Mouse (Mus musculus) forebrain, embryonic 13.5 days (tissue): ENCODE data around the gene Atg10. TPM values are rescaled to one million over a fixed set of nuclear protein-coding genes. Genes with fewer than 3 reads are reported as not detected.

Source experiments
- ATAC-seq: fragments of 200-750 bp; cut with Nextera tagmentation; 2 replicates; pipeline ENCODE4 v1.8.0; 2017
- H3K27ac ChIP-seq: fragments of 300-500 bp; sonication (generic); 2 replicates; pipeline ENCODE4 v1.5.1; 2015; ENCODE audit warnings: inconsistent platforms, mild to moderate bottlenecking, moderate library complexity
- H3K27me3 ChIP-seq: fragments of 300-500 bp; sonication (generic); 2 replicates; pipeline ENCODE4 v1.6.1; 2015; ENCODE audit warnings: mild to moderate bottlenecking, inconsistent platforms
- H3K36me3 ChIP-seq: fragments of 300-500 bp; sonication (generic); 2 replicates; pipeline ENCODE4 v1.6.1; 2015; ENCODE audit warnings: mild to moderate bottlenecking, inconsistent platforms; ENCODE audit not compliant: poor library complexity, severe bottlenecking
- H3K4me1 ChIP-seq: fragments of 300-500 bp; sonication (generic); 2 replicates; pipeline ENCODE4 v1.6.1; 2015; ENCODE audit warnings: inconsistent platforms
- H3K4me2 ChIP-seq: fragments of 300-500 bp; sonication (generic); 2 replicates; pipeline ENCODE4 v1.6.1; 2015; ENCODE audit warnings: inconsistent platforms, mild to moderate bottlenecking, moderate library complexity
- H3K4me3 ChIP-seq: fragments of 300-500 bp; sonication (generic); 2 replicates; pipeline ENCODE4 v1.5.1; 2015; ENCODE audit warnings: mild to moderate bottlenecking, inconsistent platforms
- H3K9ac ChIP-seq: fragments of 300-500 bp; sonication (generic); 2 replicates; pipeline ENCODE4 v1.6.1; 2015; ENCODE audit warnings: mild to moderate bottlenecking, inconsistent platforms
- H3K9me3 ChIP-seq: fragments of 300-500 bp; sonication (generic); replicated peaks from 2 replicates; pipeline ENCODE4 v1.6.1; 2016; ENCODE audit warnings: inconsistent platforms
- WGBS: fragments of 180-500 bp; shearing (Covaris S2); methylation state at CpG from one replicate; pipeline ENCODE4 v1.1.7; 2015; 5-methylcytosine and 5-hydroxymethylcytosine counted together
- polyA plus RNA-seq: library from polyadenylated mRNA; unstranded; fragments of >200 nt; fragmentation: Nextera tagmentation; extraction: Ambion mirVana; gene quantifications from 2 replicates; pipeline ENCODE4 v1.2.1, GENCODE M21; 2015

Atg10 gene
- polyA plus RNA-seq, 1 experiment from 2014 or later, result 16.0 TPM

DNA sequence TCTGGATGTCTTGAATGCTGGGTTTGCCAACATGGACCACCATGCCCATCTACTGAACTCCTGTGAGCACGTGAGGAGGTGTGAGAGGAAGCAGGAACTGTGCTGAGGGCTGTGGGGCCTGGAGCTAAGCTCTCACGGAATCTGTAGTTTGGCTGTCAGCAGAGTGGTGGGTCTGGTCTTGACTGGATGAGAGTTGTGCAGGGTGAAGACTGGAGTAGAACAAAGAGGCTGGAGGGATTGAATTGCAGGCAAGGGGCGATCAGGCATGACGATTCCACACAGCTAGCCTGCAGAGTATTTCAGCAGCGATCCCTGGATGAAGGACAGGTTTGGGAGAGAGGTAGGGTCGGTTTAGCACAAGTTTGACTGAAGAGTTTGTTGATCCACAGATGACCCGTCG is 10.8 kb downstream of the Atg10 start:
- no peaks in the 10 kb centered on the region for H3K9me3 ChIP-seq
- H3K9ac ChIP-seq, result no peak overlapping the region
- H3K27me3 ChIP-seq, result no peaks in the 10 kb centered on the region
- H3K4me2 ChIP-seq, result no peak overlapping the region
- WGBS, result 74% methylated on average over 8 of the region's 8 CpGs
- no peak for ATAC-seq
- peaks cover 5% of the 10 kb centered on the region; the same call in 1 of the 2 replicates for H3K36me3 ChIP-seq
- no peak overlapping the region for H3K4me3 ChIP-seq
- H3K4me1 ChIP-seq, result no peaks in the 10 kb centered on the region
- no peak overlapping the region for H3K27ac ChIP-seq

DNA sequence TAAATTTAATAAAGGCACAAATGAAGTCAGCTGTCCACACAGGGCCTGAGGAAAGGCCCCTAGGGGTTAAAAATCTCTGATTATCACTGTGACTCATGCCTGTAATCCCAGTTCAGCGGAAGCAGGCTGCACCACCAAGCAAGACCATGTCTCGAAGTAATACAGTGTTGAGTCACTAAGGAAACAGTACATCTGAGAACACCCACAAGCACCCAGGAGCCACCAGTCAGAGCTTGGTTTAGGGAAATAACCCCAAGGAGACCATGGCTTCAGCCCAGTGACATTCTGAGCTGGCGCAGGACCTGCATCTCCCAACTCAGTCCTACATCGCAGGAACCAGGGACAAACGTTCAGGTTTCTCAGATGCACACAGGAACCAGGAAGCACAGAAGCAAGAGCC is 17.5 kb downstream of the Atg10 start:
- Histone ChIP-seq H3K4me1 (no peaks in the 10 kb centered on the region), H3K9ac (no peak overlapping the region), H3K27me3 (no peaks in the 10 kb centered on the region), H3K4me2 (no peak overlapping the region), H3K27ac (no peak overlapping the region), H3K9me3 (no peaks in the 10 kb centered on the region), H3K36me3 (no peaks in the 10 kb centered on the region), H3K4me3 (no peak overlapping the region)
- WGBS, result 92% methylated on average over 5 of the region's 5 CpGs
- no peak for ATAC-seq

DNA sequence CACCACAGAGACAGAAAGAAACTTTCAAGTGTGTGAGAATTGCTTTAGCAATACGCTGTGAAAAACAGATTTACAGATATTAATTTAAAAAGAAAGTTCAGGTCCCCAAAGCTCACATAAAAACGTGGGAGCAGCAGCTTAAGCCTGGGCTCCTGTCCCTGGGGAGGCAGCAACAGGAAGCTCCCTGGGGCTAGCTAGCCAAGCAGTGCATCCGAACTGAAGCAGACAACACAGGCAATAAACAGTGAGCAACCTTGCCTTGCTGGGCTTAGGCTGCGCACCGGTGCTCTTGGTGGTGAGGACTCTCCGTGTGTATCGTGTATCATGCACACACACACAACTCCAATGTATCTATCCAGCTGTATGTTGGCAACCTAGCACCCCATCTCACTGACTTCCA is 21.2 kb downstream of the Atg10 start:
- WGBS, result 79% methylated on average over 7 of the region's 7 CpGs
- no peak overlapping the region for H3K4me2 ChIP-seq
- no peak overlapping the region for H3K27ac ChIP-seq
- no peak for ATAC-seq
- no peak overlapping the region for H3K9ac ChIP-seq
- H3K27me3 ChIP-seq, result no peaks in the 10 kb centered on the region
- H3K36me3 ChIP-seq, result no peaks in the 10 kb centered on the region
- no peak overlapping the region for H3K4me3 ChIP-seq
- no peaks in the 10 kb centered on the region for H3K4me1 ChIP-seq
- no peaks in the 10 kb centered on the region for H3K9me3 ChIP-seq

DNA sequence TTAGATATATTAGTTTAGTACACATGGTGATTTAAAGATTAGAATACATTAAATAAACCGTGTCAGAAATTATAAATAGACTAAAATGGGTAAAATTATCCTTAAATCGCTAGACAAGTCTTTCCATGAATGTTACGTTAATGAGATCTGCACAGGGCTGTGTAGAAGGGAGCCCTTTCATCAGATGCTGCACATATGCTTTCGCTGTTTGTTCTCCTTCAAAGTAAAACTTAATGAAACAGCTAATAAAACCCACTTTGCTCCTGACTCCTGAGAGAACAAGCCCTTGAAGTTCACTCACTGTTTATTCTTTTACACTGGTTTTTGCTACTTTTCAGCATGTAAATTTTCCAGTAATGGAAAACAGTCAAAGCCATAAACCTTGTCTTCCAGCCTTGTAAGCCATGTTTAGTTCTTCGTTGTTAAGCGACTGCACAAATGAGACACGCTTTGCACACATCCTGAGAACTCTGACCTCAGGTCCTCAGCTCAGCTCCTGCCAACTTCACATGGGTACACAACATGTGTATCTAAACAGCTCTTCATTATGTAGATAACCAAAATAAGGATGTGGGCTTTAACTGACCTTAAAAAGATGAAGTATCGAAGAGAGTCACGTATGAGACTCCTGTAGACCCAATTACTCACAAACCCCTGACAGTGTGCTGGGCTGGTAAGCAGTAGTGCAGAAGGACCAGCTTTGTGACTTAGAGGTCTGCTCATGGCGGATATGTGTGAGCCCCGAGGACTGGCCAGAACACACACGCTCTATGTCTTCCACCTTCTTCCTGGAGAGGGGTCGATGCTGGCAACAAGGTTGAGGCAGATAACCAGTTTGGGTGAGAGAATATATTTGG is 36.2 kb downstream of the Atg10 start:
- H3K4me3 ChIP-seq, result no peak overlapping the region
- H3K4me1 ChIP-seq, result no peaks in the 10 kb centered on the region
- no peaks in the 10 kb centered on the region for H3K27me3 ChIP-seq
- H3K9ac ChIP-seq, result no peak overlapping the region
- no peaks in the 10 kb centered on the region for H3K9me3 ChIP-seq
- H3K4me2 ChIP-seq, result no peak overlapping the region
- ATAC-seq, result no peak
- no peaks in the 10 kb centered on the region for H3K36me3 ChIP-seq
- WGBS, result 89% methylated on average over 13 of the region's 13 CpGs
- H3K27ac ChIP-seq, result no peak overlapping the region

DNA sequence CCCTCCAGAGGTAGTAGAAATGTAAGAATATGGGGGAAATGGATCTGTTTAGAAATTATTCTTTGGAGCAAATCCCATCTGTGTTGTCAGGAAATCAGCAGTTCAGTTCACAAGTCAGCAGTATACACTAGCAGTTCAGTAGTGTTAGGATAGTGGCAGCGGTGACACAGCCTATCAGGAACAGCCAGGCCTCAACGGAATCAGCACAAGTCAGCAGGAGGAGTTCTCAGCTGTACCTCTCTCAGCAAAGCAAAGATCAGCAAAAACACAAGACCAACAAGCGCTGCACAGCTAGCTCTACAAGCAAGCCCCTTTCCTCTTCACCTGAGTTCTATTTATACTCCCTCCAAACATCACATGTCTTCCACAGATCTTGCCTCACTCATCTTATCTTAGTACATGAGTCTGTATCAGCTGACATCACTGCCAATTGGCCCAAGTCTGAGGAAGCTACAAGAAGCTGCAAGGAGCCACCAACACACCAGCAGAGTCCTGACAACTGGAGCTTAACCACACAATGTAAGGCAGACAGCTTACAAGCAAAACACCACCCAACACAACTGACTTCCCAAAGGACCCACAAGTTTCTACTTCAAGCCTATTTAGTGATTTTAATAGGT is 38.4 kb downstream of the Atg10 start:
- no peak overlapping the region for H3K4me2 ChIP-seq
- no peaks in the 10 kb centered on the region for H3K9me3 ChIP-seq
- no peak for ATAC-seq
- H3K27me3 ChIP-seq, result no peaks in the 10 kb centered on the region
- peaks cover 1% of the 10 kb centered on the region; the same call in 1 of the 2 replicates for H3K4me1 ChIP-seq
- no peak overlapping the region for H3K4me3 ChIP-seq
- H3K36me3 ChIP-seq, result no peaks in the 10 kb centered on the region
- no peak overlapping the region for H3K9ac ChIP-seq
- 87% methylated on average over 3 of the region's 3 CpGs for WGBS
- no peak overlapping the region for H3K27ac ChIP-seq

DNA sequence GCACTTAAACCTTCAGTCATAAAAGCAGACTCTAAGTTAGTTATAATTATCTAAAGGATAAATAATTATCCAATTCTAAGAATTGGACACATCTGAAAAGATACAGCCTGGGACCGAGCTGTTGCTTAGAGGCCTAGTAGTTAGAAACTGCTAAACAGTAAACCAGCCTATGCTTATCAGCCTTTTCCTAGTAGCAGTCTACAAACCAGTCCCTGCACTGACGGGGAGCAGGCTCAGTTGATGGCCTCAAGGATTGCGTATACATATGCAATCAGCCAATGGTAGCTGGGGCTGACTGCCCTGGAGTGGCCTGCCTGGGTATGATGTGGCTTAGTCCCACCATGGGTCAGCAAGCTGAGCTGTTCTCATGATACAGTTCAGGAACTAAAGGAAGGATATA is 39.5 kb downstream of the Atg10 start:
- Histone ChIP-seq H3K4me2 (no peak overlapping the region), H3K9me3 (no peaks in the 10 kb centered on the region), H3K27ac (no peak overlapping the region), H3K9ac (no peak overlapping the region), H3K4me1 (peaks cover 13% of the 10 kb centered on the region), H3K27me3 (no peaks in the 10 kb centered on the region), H3K36me3 (no peaks in the 10 kb centered on the region), H3K4me3 (no peak overlapping the region)
- ATAC-seq, result no peak
- 85% methylated on average over 3 of the region's 3 CpGs for WGBS

DNA sequence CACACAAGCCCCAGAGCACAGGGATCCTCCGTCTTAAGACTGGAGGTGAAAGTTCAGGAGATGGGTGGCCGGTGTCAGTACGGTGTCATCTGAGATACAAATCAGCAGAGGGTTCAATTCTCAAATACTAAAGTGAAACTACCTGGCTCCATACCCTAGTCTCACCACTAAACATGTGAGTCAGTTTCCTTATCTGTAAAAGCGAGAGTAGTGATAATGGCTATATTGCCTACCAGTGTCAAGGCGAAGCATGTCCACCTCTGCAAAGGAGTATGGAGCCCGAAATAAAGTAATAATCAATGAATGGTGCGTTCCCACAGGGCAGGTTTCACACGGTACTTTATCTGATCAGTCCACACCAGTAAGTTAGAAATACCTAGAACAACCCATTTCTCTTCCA is 43.4 kb downstream of the Atg10 start:
- no peaks in the 10 kb centered on the region for H3K9me3 ChIP-seq
- 95% methylated on average over 8 of the region's 8 CpGs for WGBS
- no peaks in the 10 kb centered on the region for H3K27me3 ChIP-seq
- ATAC-seq, result no peak
- peaks cover 25% of the 10 kb centered on the region for H3K4me1 ChIP-seq
- no peak overlapping the region for H3K4me3 ChIP-seq
- H3K27ac ChIP-seq, result no peak overlapping the region
- no peaks in the 10 kb centered on the region for H3K36me3 ChIP-seq
- no peak overlapping the region for H3K9ac ChIP-seq
- H3K4me2 ChIP-seq, result no peak overlapping the region

DNA sequence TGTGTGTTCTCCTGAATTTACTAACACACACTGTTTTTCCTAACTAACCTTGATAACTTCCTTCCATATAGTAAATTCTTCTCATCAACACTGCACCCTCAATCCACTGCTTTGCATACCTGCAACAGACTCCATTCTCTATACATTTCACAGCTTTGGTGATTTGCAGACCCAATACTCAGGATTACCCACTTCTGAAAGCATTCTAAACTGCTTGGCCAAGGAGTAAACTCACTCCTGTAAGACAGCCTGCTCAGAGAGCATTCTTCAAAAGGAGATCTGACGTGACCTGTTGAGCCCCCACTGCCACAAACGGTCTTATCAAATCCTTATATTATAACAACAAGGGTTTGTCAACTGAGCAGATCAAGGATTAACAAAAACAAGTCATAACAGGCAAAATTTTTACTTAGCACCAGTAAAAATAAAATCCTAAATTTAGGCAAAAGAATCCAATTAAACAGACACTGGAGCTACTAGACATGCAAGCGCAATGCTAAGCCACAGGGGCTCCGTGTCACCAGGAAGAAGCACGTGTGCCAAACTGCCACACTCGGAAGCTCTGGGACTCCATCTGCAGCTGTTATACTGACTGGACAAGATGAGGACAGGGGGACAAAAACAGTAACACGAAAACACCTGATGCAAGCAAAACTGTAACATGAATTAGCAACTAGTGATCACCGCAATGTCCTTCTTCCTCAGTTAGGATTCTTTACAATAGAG is 44.4 kb downstream of the Atg10 start:
- Histone ChIP-seq H3K4me1 (peaks cover 25% of the 10 kb centered on the region), H3K4me3 (no peak overlapping the region), H3K27me3 (no peaks in the 10 kb centered on the region), H3K9ac (no peak overlapping the region), H3K4me2 (peak overlapping the region; percentile 30), H3K27ac (peak overlapping the region; percentile 88), H3K9me3 (no peaks in the 10 kb centered on the region), H3K36me3 (no peaks in the 10 kb centered on the region)
- WGBS, result 23% methylated on average over 8 of the region's 8 CpGs
- ATAC-seq, result peak; percentile 50

DNA sequence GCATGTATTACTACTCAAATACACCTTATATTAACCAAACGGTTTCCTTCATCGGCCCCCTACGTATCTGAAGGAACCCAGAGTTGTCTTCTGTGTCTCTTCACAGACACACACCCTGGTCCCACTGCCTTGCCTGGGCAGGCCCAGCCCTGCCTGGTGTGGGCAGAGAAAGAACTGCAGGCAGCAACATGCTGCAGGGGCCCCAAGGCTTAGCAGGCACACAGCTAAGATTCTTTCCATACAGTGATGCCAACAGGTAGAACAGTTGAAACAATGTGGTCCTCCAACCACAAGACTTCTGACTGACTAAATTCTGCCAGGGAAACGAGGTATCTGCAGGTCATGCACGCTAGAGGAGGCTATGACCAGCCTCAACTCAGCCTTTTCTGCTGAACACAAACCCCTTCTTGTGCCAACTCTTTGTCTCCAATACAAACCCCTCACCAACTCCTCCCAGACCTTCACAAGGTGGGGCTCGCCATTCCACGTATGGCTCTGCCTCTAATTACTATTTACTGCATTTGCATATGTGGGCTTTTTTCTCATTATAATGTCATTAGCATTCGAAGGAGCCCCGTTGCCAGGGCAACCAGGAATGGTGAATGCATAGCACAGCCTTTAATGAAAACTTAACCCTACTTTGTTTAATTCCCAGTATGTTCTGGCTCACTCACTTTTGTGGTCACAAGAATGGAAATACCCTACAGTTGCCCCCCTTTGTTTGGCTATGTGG is 45.2 kb downstream of the Atg10 start:
- peak overlapping the region; percentile 30 for H3K4me2 ChIP-seq
- no peaks in the 10 kb centered on the region for H3K36me3 ChIP-seq
- peak overlapping the region; percentile 88 for H3K27ac ChIP-seq
- no peaks in the 10 kb centered on the region for H3K27me3 ChIP-seq
- no peak overlapping the region for H3K9ac ChIP-seq
- WGBS, result 18% methylated on average over 9 of the region's 9 CpGs
- H3K4me3 ChIP-seq, result no peak overlapping the region
- no peaks in the 10 kb centered on the region for H3K9me3 ChIP-seq
- peaks cover 25% of the 10 kb centered on the region for H3K4me1 ChIP-seq
- ATAC-seq, result peak; percentile 93

DNA sequence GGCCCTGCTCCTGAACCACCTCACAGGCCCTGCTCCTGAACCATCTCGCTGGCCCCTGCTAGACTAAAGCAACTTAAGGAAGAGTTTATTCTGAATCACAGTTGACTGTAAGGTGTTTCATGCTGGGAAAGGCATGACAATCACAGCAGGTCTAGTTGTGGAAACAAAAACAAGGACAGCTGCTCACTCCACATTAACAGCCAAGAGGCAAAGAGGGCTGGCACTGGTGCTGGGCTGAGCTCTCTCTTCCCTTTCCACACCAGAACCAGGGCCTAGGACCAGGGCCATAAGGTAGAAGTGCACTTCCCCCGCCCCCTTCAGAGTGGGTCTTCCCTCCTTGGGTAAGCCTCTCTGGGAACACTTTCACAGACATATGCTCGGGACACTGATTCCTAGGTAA is 48.4 kb downstream of the Atg10 start:
- Histone ChIP-seq H3K4me2 (no peak overlapping the region), H3K9ac (no peak overlapping the region), H3K27me3 (no peaks in the 10 kb centered on the region), H3K27ac (no peak overlapping the region), H3K36me3 (no peaks in the 10 kb centered on the region), H3K9me3 (no peaks in the 10 kb centered on the region), H3K4me1 (peaks cover 35% of the 10 kb centered on the region), H3K4me3 (no peak overlapping the region)
- 61% methylated on average over 3 of the region's 3 CpGs for WGBS
- ATAC-seq, result no peak

DNA sequence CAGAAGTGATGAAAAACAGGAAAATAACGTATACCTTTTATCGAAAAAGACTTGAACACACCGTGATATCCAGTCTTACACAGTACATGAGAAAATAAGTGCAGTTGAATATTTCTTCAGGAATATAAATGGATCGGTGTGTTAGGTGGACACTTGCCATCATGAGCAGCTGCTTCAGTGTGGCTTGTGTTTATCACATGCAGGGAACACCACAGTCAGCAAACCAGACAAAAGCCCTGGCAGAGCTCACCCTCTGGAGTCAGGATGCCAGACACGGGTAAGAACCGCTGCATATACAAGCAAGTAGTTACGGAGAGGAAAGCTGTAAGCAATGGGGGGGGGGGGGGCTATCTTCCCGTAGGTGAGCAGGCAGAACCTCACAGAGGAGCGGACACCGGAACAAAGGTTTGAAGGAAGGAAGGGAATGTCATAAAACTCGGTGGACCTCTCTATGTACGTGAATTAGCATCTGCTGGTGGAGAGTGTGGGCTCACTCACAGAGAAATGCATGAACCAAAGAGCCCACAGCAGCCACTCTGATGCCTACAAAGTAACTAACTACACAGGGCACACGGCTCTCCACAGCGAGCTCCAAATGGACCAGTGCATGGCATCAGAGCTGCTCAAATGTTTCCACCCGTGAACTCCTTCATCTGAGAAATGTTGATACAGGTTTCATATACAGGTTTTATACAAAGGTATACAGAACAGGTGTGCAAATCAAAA is 51.8 kb downstream of the Atg10 start:
- Histone ChIP-seq H3K27me3 (no peaks in the 10 kb centered on the region), H3K9ac (no peak overlapping the region), H3K4me2 (no peak overlapping the region), H3K4me1 (peaks cover 12% of the 10 kb centered on the region; the same call in 1 of the 2 replicates), H3K4me3 (no peak overlapping the region), H3K9me3 (no peaks in the 10 kb centered on the region), H3K27ac (no peak overlapping the region), H3K36me3 (no peaks in the 10 kb centered on the region)
- peak; percentile 82 for ATAC-seq
- WGBS, result 76% methylated on average over 15 of the region's 15 CpGs
